9 mouse cellular contexts compared by ENCODE assay signal in the genomic region with DNA sequence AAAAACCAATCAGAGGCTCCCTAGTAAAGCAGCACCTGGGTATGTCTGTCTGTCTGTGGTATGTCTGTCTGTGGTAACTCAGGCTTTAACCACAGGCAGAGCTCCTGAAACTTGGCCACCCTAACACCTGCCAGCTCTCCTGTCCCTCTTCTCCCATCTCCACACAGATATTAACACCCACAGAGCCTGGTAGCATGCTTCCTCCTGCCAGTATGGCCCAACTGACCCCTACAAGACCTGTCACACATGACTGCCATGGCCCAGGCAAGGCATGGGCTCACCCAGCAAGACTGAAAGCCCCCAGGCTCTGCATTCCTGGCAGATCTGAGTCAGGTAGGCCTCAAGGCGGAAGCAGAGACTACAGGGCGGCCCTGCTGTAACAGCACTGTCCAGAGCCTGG. TPM values are rescaled to one million over a fixed set of nuclear protein-coding genes. Genes with fewer than 3 reads are reported as not detected.
DNase-seq lines count a peak whose midpoint lies in the region; ATAC-seq and TF ChIP-seq lines count a peak whose summit lies in the region.
"Had no signal": no experiment of that assay in that cellular context is flagged by ENCODE, and none has a peak within 500 bp of the region (broad histone marks: within the 10 kb centered on the region; RNA-seq: fewer than 3 reads in every experiment).

No protein-coding gene starts in this region.

- DNase-seq in kidney, adult 18-20 months = no peak
- DNase-seq in embryonic facial prominence, embryonic 11.5 days (ENCODE audit: low spot score) = no peak
- no peak for DNase-seq in hindbrain, postnatal 0 days (ENCODE audit: low spot score)
- no peak for DNase-seq in cerebellum, adult 11-12 months
- DNase-seq in cerebellum, postnatal 25 days = no peak

- ATAC-seq in kidney, embryonic 15.5 days (replicated peaks; ENCODE audit: low FRiP score) = 0 out of 2 replicates have a peak, but pooled peaks have one; percentile 0
- no peak for ATAC-seq in embryonic facial prominence, embryonic 11.5 days (replicated peaks; ENCODE audit: insufficient number of reproducible peaks, low FRiP score, low TSS enrichment, low read depth)
- ATAC-seq in hindbrain, postnatal 0 days = no peak
- no peak for ATAC-seq in midbrain, embryonic 15.5 days (replicated peaks)
- ATAC-seq in CD4-positive, CD25-positive, alpha-beta regulatory T cell, adult 4 months = no peak
- ATAC-seq: Patski had no signal

- no peaks in the 10 kb centered on the region for H3K9me3 ChIP-seq in kidney, embryonic 15.5 days (replicated peaks)
- H3K9me3 ChIP-seq in embryonic facial prominence, embryonic 11.5 days (replicated peaks; ENCODE audit: control insufficient read depth, low read length) = no peaks in the 10 kb centered on the region
- H3K9me3 ChIP-seq in hindbrain, postnatal 0 days (ENCODE audit: low read length) = no peaks in the 10 kb centered on the region
- H3K9me3 ChIP-seq in midbrain, embryonic 15.5 days = no peaks in the 10 kb centered on the region

- TF ChIP-seq CTCF in hindbrain, postnatal 0 days (IDR thresholded peaks at IDR 0.05; ENCODE audit: low read depth) = no peak

- H3K36me3 ChIP-seq in kidney, embryonic 15.5 days = peaks cover 55% of the 10 kb centered on the region
- H3K36me3 ChIP-seq in embryonic facial prominence, embryonic 11.5 days (replicated peaks; ENCODE audit: control insufficient read depth, insufficient read depth, low read depth, low read length) = peaks cover 21% of the 10 kb centered on the region
- H3K36me3 ChIP-seq in hindbrain, postnatal 0 days (ENCODE audit: insufficient read depth, low read length) = peaks cover 27% of the 10 kb centered on the region
- H3K36me3 ChIP-seq in midbrain, embryonic 15.5 days (replicated peaks) = peaks cover 21% of the 10 kb centered on the region

- 54% methylated on average over 2 of the region's 2 CpGs for WGBS in kidney, embryonic 15.5 days
- WGBS in embryonic facial prominence, embryonic 11.5 days = 43% methylated on average over 2 of the region's 2 CpGs
- WGBS in hindbrain, postnatal 0 days = 71% methylated on average over 2 of the region's 2 CpGs
- WGBS in midbrain, embryonic 15.5 days = 86% methylated on average over 2 of the region's 2 CpGs

- H3K27ac ChIP-seq in kidney, embryonic 15.5 days = peak overlapping the region; percentile 96
- H3K27ac ChIP-seq in embryonic facial prominence, embryonic 11.5 days (replicated peaks; ENCODE audit: low read depth, low read length) = peak overlapping the region; percentile 98
- H3K27ac ChIP-seq in hindbrain, postnatal 0 days = peak overlapping the region; percentile 98
- peak overlapping the region; percentile 92 for H3K27ac ChIP-seq in midbrain, embryonic 15.5 days

- no peaks in the 10 kb centered on the region for H3K27me3 ChIP-seq in kidney, embryonic 15.5 days
- no peaks in the 10 kb centered on the region for H3K27me3 ChIP-seq in embryonic facial prominence, embryonic 11.5 days (ENCODE audit: control insufficient read depth, insufficient read depth, low read length)
- no peaks in the 10 kb centered on the region for H3K27me3 ChIP-seq in hindbrain, postnatal 0 days (ENCODE audit: insufficient read depth, low read length)
- H3K27me3 ChIP-seq in midbrain, embryonic 15.5 days (replicated peaks) = no peaks in the 10 kb centered on the region
- H3K27me3 ChIP-seq: Patski had no signal

- H3K9ac ChIP-seq in kidney, embryonic 15.5 days = peak overlapping the region; percentile 100
- peak overlapping the region; percentile 99 for H3K9ac ChIP-seq in embryonic facial prominence, embryonic 11.5 days (replicated peaks; ENCODE audit: low read length)
- H3K9ac ChIP-seq in hindbrain, postnatal 0 days (replicated peaks; ENCODE audit: low read length) = peak overlapping the region; percentile 100
- peak overlapping the region; percentile 95 for H3K9ac ChIP-seq in midbrain, embryonic 15.5 days

- H3K4me3 ChIP-seq in kidney, embryonic 15.5 days (replicated peaks) = peak overlapping the region; percentile 100
- H3K4me3 ChIP-seq in embryonic facial prominence, embryonic 11.5 days (ENCODE audit: low read depth, low read length) = peak overlapping the region; percentile 100
- H3K4me3 ChIP-seq in hindbrain, postnatal 0 days (ENCODE audit: low read length) = peak overlapping the region; percentile 98
- H3K4me3 ChIP-seq in midbrain, embryonic 15.5 days = peak overlapping the region; percentile 69

- H3K4me2 ChIP-seq in kidney, embryonic 15.5 days = peak overlapping the region; percentile 88
- H3K4me2 ChIP-seq in embryonic facial prominence, embryonic 11.5 days (ENCODE audit: low read depth, low read length) = peak overlapping the region; percentile 90
- peak overlapping the region; percentile 82 for H3K4me2 ChIP-seq in hindbrain, postnatal 0 days (ENCODE audit: low read depth, low read length)
- peak overlapping the region; percentile 72 for H3K4me2 ChIP-seq in midbrain, embryonic 15.5 days

- H3K4me1 ChIP-seq in kidney, embryonic 15.5 days = peaks cover 63% of the 10 kb centered on the region
- H3K4me1 ChIP-seq in embryonic facial prominence, embryonic 11.5 days (ENCODE audit: control insufficient read depth, insufficient read depth, low read length) = peaks cover 9% of the 10 kb centered on the region
- H3K4me1 ChIP-seq in hindbrain, postnatal 0 days (ENCODE audit: insufficient read depth, low read length) = peaks cover 19% of the 10 kb centered on the region
- H3K4me1 ChIP-seq in midbrain, embryonic 15.5 days = peaks cover 40% of the 10 kb centered on the region

RNA-seq across cellular contexts. Expression of a gene that starts 2.3 kb away (rescaled TPM):
- polyA plus RNA-seq in kidney, embryonic 15.5 days (2015; fragmentation: Nextera tagmentation; extraction: Ambion mirVana) = 94.2 and 99.5 TPM in 2 replicates
- polyA plus RNA-seq in embryonic facial prominence, embryonic 11.5 days (2014; fragmentation: Nextera tagmentation; extraction: Ambion mirVana) = 84.9 and 91.8 TPM in 2 replicates
- 124 and 130 TPM in 2 replicates for total RNA-seq in hindbrain, postnatal 0 days (2014; rRNA removed)
- 79.5 and 88.7 TPM in 2 replicates for polyA plus RNA-seq in hindbrain, postnatal 0 days (2015; fragmentation: Nextera tagmentation; extraction: Ambion mirVana)
- 101 and 107 TPM in 2 replicates for polyA plus RNA-seq in midbrain, embryonic 15.5 days (2015; fragmentation: Nextera tagmentation; extraction: Ambion mirVana)
- polyA plus RNA-seq in CD4-positive, CD25-positive, alpha-beta regulatory T cell, adult 4 months (2017; shearing (Covaris generic)) = 1 to 10 TPM; 3.3 to 6.7 TPM

RNA-seq across cellular contexts. Expression of a gene that starts 13.4 kb away (rescaled TPM):
- polyA plus RNA-seq in kidney, embryonic 15.5 days (2015; fragmentation: Nextera tagmentation; extraction: Ambion mirVana) = 21.1 and 25.0 TPM in 2 replicates
- polyA plus RNA-seq in embryonic facial prominence, embryonic 11.5 days (2014; fragmentation: Nextera tagmentation; extraction: Ambion mirVana) = 8.6 and 8.9 TPM in 2 replicates
- total RNA-seq in hindbrain, postnatal 0 days (2014; rRNA removed) = 7.6 and 11.8 TPM in 2 replicates
- 7.3 and 7.7 TPM in 2 replicates for polyA plus RNA-seq in hindbrain, postnatal 0 days (2015; fragmentation: Nextera tagmentation; extraction: Ambion mirVana)
- polyA plus RNA-seq in midbrain, embryonic 15.5 days (2015; fragmentation: Nextera tagmentation; extraction: Ambion mirVana) = 6.5 and 7.3 TPM in 2 replicates
- 10 to 100 TPM; 10.4 to 12.2 TPM for polyA plus RNA-seq in CD4-positive, CD25-positive, alpha-beta regulatory T cell, adult 4 months (2017; shearing (Covaris generic))

RNA-seq across cellular contexts. Expression of a gene that starts 13.5 kb away (rescaled TPM):
- polyA plus RNA-seq in kidney, embryonic 15.5 days (2015; fragmentation: Nextera tagmentation; extraction: Ambion mirVana) = 28.7 and 31.8 TPM in 2 replicates
- polyA plus RNA-seq in embryonic facial prominence, embryonic 11.5 days (2014; fragmentation: Nextera tagmentation; extraction: Ambion mirVana) = 8.9 and 10.9 TPM in 2 replicates
- total RNA-seq in hindbrain, postnatal 0 days (2014; rRNA removed) = 37.5 and 46.1 TPM in 2 replicates
- polyA plus RNA-seq in hindbrain, postnatal 0 days (2015; fragmentation: Nextera tagmentation; extraction: Ambion mirVana) = 36.8 and 42.6 TPM in 2 replicates
- 7.4 and 7.6 TPM in 2 replicates for polyA plus RNA-seq in midbrain, embryonic 15.5 days (2015; fragmentation: Nextera tagmentation; extraction: Ambion mirVana)
- polyA plus RNA-seq in CD4-positive, CD25-positive, alpha-beta regulatory T cell, adult 4 months (2017; shearing (Covaris generic)) = 1 to 10 TPM; 2.9 to 3.6 TPM

RNA-seq across cellular contexts. Expression of a gene that starts 20.3 kb away (rescaled TPM):
- polyA plus RNA-seq in kidney, embryonic 15.5 days (2015; fragmentation: Nextera tagmentation; extraction: Ambion mirVana) = 1,327 and 1,492 TPM in 2 replicates
- polyA plus RNA-seq in embryonic facial prominence, embryonic 11.5 days (2014; fragmentation: Nextera tagmentation; extraction: Ambion mirVana) = 1,340 and 1,370 TPM in 2 replicates
- 418 and 469 TPM in 2 replicates for total RNA-seq in hindbrain, postnatal 0 days (2014; rRNA removed)
- 906 and 915 TPM in 2 replicates for polyA plus RNA-seq in hindbrain, postnatal 0 days (2015; fragmentation: Nextera tagmentation; extraction: Ambion mirVana)
- 695 and 703 TPM in 2 replicates for polyA plus RNA-seq in midbrain, embryonic 15.5 days (2015; fragmentation: Nextera tagmentation; extraction: Ambion mirVana)
- polyA plus RNA-seq in CD4-positive, CD25-positive, alpha-beta regulatory T cell, adult 4 months (2017; shearing (Covaris generic)) = 1,000 to 10,000 TPM; 3,408 to 3,991 TPM

RNA-seq across cellular contexts. Expression of a gene that starts 25.2 kb away (rescaled TPM):
- 113 and 132 TPM in 2 replicates for polyA plus RNA-seq in kidney, embryonic 15.5 days (2015; fragmentation: Nextera tagmentation; extraction: Ambion mirVana)
- polyA plus RNA-seq in embryonic facial prominence, embryonic 11.5 days (2014; fragmentation: Nextera tagmentation; extraction: Ambion mirVana) = 139 and 140 TPM in 2 replicates
- total RNA-seq in hindbrain, postnatal 0 days (2014; rRNA removed) = 85.6 and 96.4 TPM in 2 replicates
- 63.5 and 76.2 TPM in 2 replicates for polyA plus RNA-seq in hindbrain, postnatal 0 days (2015; fragmentation: Nextera tagmentation; extraction: Ambion mirVana)
- polyA plus RNA-seq in midbrain, embryonic 15.5 days (2015; fragmentation: Nextera tagmentation; extraction: Ambion mirVana) = 56.3 and 61.5 TPM in 2 replicates
- polyA plus RNA-seq in CD4-positive, CD25-positive, alpha-beta regulatory T cell, adult 4 months (2017; shearing (Covaris generic)) = not detected

Comparison
In these comparisons a context has a peak if more than half of its experiments do, and no peak if none do; other contexts are left out.
1. RNA of a gene that starts 2.3 kb away (polyA plus RNA-seq): 101 to 107 TPM in midbrain, embryonic 15.5 days, 94.2 to 99.5 TPM in kidney, embryonic 15.5 days, 79.5 to 88.7 TPM in hindbrain, postnatal 0 days and 84.9 to 91.8 TPM in embryonic facial prominence, embryonic 11.5 days; 3.3 to 6.7 TPM in CD4-positive, CD25-positive, alpha-beta regulatory T cell, adult 4 months; every median in the first group is over 10 times any median in the second.
2. Peak in every context shown above with its lines, with median percentiles within 50 percentile points of each other: H3K27ac ChIP-seq, H3K4me2 ChIP-seq, H3K4me3 ChIP-seq and H3K9ac ChIP-seq.